Mouse (Mus musculus) embryonic fibroblast, embryonic 13.5 days (primary cell): ENCODE measurements around the gene Pla2g3.

Experiments used
- CTCF ChIP-seq: IDR thresholded peaks from 2 replicates; pipeline ENCODE4 v1.5.1; 2011; ENCODE audit warnings: mild to moderate bottlenecking, control low read depth, low read length, moderate library complexity, borderline replicate concordance; ENCODE audit not compliant: insufficient read depth
- POLR2A ChIP-seq: IDR thresholded peaks from 2 replicates; pipeline ENCODE4 v1.6.1; 2011; ENCODE audit warnings: low read depth, mild to moderate bottlenecking, control low read depth, low read length, moderate library complexity

DNA sequence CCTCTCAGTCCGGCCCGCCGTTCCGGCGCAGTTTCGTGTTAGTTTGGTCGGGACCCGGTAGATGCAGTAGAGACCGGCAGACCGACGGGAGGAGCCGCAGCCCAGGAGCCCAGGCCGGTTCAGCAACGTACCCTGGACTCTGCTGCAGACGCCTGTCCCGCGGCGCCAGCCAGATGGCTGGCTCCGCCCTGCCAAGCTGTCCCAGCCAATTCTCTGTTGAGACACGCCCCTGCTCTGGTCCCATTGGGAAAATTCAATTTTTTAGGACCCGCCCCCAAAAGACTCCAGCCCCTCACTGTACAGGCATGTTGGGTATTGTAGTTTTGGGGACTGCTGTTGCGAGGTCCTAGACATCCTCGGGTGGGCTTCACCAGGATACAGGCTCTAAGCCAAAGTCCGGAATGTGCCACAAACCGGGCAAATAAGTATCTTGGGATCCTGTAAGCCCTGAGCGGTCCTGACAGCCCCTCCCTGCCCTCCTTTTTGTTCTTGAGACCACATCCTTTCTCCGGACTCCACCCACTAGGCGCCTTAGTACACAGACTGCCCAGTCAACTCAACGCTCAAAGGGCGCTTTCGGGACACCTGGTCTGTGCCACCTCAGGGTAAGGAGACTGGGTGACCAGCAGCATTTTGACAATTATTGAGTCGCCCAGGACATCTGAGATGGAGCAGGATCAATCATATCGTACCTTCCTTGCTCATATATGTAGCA is 51.2 kb downstream of the Pla2g3 start:
- no peak for TF ChIP-seq CTCF
- peak; percentile 99 for TF ChIP-seq POLR2A
